Mouse (Mus musculus) embryo, embryonic 9.5 days (tissue): Measurements from ENCODE around the gene C1s2.
"Not testable (repeated sequence)": the region's sequence is repeated elsewhere in the genome, so short reads cannot be mapped to it uniquely, and the experiment has no call there.

Experiments
- DNase-seq: peaks from one replicate; pipeline ENCODE4 v3.0.0-alpha.2; 2017; ENCODE audit errors: extremely low spot score

The C1s2 gene

GRCm38 (mm10) chr6:124640041-124640440 is 4.2 kb upstream of the C1s2 start:
- DNase-seq = no peak

GRCm38 (mm10) chr6:124636858-124637460 is 1.1 kb upstream of the C1s2 start:
- DNase-seq = not testable (repeated sequence)

- no peak for DNase-seq
Measured at GRCm38 (mm10) chr6:124630763-124631162, 5.1 kb downstream of the C1s2 start.

GRCm38 (mm10) chr6:124626184-124626583 is 9.7 kb downstream of the C1s2 start:
- DNase-seq = not testable (repeated sequence)

- DNase-seq = no peak
Measured at GRCm38 (mm10) chr6:124625612-124626011, 10.3 kb downstream of the C1s2 start.

GRCm38 (mm10) chr6:124602031-124602430 is 33.9 kb downstream of the C1s2 start:
- DNase-seq = no peak

GRCm38 (mm10) chr6:124593121-124593520 is 42.8 kb downstream of the C1s2 start:
- DNase-seq = no peak

- DNase-seq = no peak
Measured at GRCm38 (mm10) chr6:124592186-124592700, 43.6 kb downstream of the C1s2 start.

- DNase-seq = no peak
Measured at GRCm38 (mm10) chr6:124588771-124589170, 47.1 kb downstream of the C1s2 start.

GRCm38 (mm10) chr6:124586266-124586665 is 49.6 kb downstream of the C1s2 start:
- no peak for DNase-seq

GRCm38 (mm10) chr6:124585761-124586160 is 50.1 kb downstream of the C1s2 start:
- no peak for DNase-seq

- no peak for DNase-seq
Measured at GRCm38 (mm10) chr6:124584935-124585334, 51.0 kb downstream of the C1s2 start.

GRCm38 (mm10) chr6:124582231-124582630 is 53.7 kb downstream of the C1s2 start:
- no peak for DNase-seq

- DNase-seq = not testable (repeated sequence)
Measured at GRCm38 (mm10) chr6:124580155-124580554, 55.7 kb downstream of the C1s2 start.

GRCm38 (mm10) chr6:124575155-124575678 is 60.7 kb downstream of the C1s2 start:
- DNase-seq = not testable (repeated sequence)
